Mouse (Mus musculus) forebrain, embryonic 16.5 days (tissue): ENCODE measurements around the gene Myh9. TPM values are rescaled to one million over a fixed set of nuclear protein-coding genes. Genes with fewer than 3 reads are reported as not detected.

Source experiments
- ATAC-seq: fragments of 200-750 bp; cut with Nextera tagmentation; 2 replicates; pipeline ENCODE4 v1.8.0; 2017; ENCODE audit warnings: mild to moderate bottlenecking, moderate library complexity
- H3K27ac ChIP-seq: fragments of 300-500 bp; sonication (generic); 2 replicates; pipeline ENCODE4 v1.5.1; 2014; ENCODE audit warnings: low read length, control low read depth
- H3K27me3 ChIP-seq: fragments of 300-500 bp; sonication (generic); replicated peaks from 2 replicates; pipeline ENCODE4 v1.6.1; 2014; ENCODE audit warnings: low read length; ENCODE audit not compliant: control insufficient read depth, insufficient read depth
- H3K36me3 ChIP-seq: fragments of 300-500 bp; sonication (generic); 2 replicates; pipeline ENCODE4 v1.6.1; 2014; ENCODE audit not compliant: control insufficient read depth, insufficient read depth
- H3K4me1 ChIP-seq: fragments of 300-500 bp; sonication (generic); replicated peaks from 2 replicates; pipeline ENCODE4 v1.6.1; 2014; ENCODE audit warnings: low read length; ENCODE audit not compliant: control insufficient read depth, insufficient read depth
- H3K4me2 ChIP-seq: fragments of 300-500 bp; sonication (generic); 2 replicates; pipeline ENCODE4 v1.6.1; 2014; ENCODE audit warnings: mild to moderate bottlenecking, low read length, control low read depth
- H3K4me3 ChIP-seq: fragments of 300-500 bp; sonication (generic); replicated peaks from 2 replicates; pipeline ENCODE4 v1.5.1; 2014; ENCODE audit warnings: mild to moderate bottlenecking, low read length, control low read depth
- H3K9ac ChIP-seq: fragments of 300-500 bp; sonication (generic); replicated peaks from 2 replicates; pipeline ENCODE4 v1.6.1; 2014; ENCODE audit warnings: low read depth, low read length, control low read depth
- H3K9me3 ChIP-seq: fragments of 300-500 bp; sonication (generic); 2 replicates; pipeline ENCODE4 v1.6.1; 2016; ENCODE audit warnings: low read length; ENCODE audit not compliant: control insufficient read depth
- WGBS: fragments of 180-500 bp; shearing (Covaris S2); extraction: QIAGEN DNeasy Blood & Tissue Kit; methylation state at CpG from one replicate; pipeline ENCODE4 v1.1.7; 2014; 5-methylcytosine and 5-hydroxymethylcytosine counted together
- polyA plus RNA-seq: library from polyadenylated mRNA; unstranded; fragments of >200 nt; fragmentation: Nextera tagmentation; extraction: Ambion mirVana; gene quantifications from 2 replicates; pipeline ENCODE4 v1.2.1, GENCODE M21; 2015

The Myh9 gene
- polyA plus RNA-seq, 1 experiment from 2014 or later = 13.6 TPM

GRCm38 (mm10) chr15:77882797-77883696 is 41.1 kb upstream of the Myh9 start:
- Histone ChIP-seq H3K4me1 (no peaks in the 10 kb centered on the region), H3K27me3 (no peaks in the 10 kb centered on the region), H3K4me2 (no peak overlapping the region), H3K4me3 (no peak overlapping the region), H3K9ac (no peak overlapping the region), H3K36me3 (no peaks in the 10 kb centered on the region), H3K9me3 (no peaks in the 10 kb centered on the region), H3K27ac (no peak overlapping the region)
- 21% methylated on average over 16 of the region's 17 CpGs for WGBS
- ATAC-seq = no peak

- H3K9me3 ChIP-seq = no peaks in the 10 kb centered on the region
- ATAC-seq = no peak
- H3K36me3 ChIP-seq = no peaks in the 10 kb centered on the region
- H3K27me3 ChIP-seq = no peaks in the 10 kb centered on the region
- H3K4me3 ChIP-seq = no peak overlapping the region
- no peak overlapping the region for H3K27ac ChIP-seq
- H3K4me2 ChIP-seq = no peak overlapping the region
- H3K9ac ChIP-seq = no peak overlapping the region
- no peaks in the 10 kb centered on the region for H3K4me1 ChIP-seq
- WGBS = 64% methylated on average over 6 of the region's 6 CpGs
Observed at GRCm38 (mm10) chr15:77882297-77882696, 40.3 kb upstream of the Myh9 start.

GRCm38 (mm10) chr15:77881698-77882097 is 39.7 kb upstream of the Myh9 start:
- ATAC-seq = no peak
- no peaks in the 10 kb centered on the region for H3K27me3 ChIP-seq
- H3K4me2 ChIP-seq = no peak overlapping the region
- 69% methylated on average over 5 of the region's 5 CpGs for WGBS
- H3K9me3 ChIP-seq = no peaks in the 10 kb centered on the region
- no peak overlapping the region for H3K4me3 ChIP-seq
- no peaks in the 10 kb centered on the region for H3K4me1 ChIP-seq
- H3K36me3 ChIP-seq = no peaks in the 10 kb centered on the region
- H3K27ac ChIP-seq = no peak overlapping the region
- H3K9ac ChIP-seq = no peak overlapping the region

- no peak overlapping the region for H3K27ac ChIP-seq
- H3K4me1 ChIP-seq = no peaks in the 10 kb centered on the region
- H3K4me3 ChIP-seq = no peak overlapping the region
- H3K9me3 ChIP-seq = no peaks in the 10 kb centered on the region
- WGBS = 89% methylated on average over 5 of the region's 5 CpGs
- H3K9ac ChIP-seq = no peak overlapping the region
- no peaks in the 10 kb centered on the region for H3K36me3 ChIP-seq
- H3K27me3 ChIP-seq = no peaks in the 10 kb centered on the region
- ATAC-seq = no peak
- no peak overlapping the region for H3K4me2 ChIP-seq
Observed at GRCm38 (mm10) chr15:77880738-77881137, 38.8 kb upstream of the Myh9 start.

- no peak for ATAC-seq
- no peak overlapping the region for H3K4me2 ChIP-seq
- no peaks in the 10 kb centered on the region for H3K4me1 ChIP-seq
- H3K9ac ChIP-seq = no peak overlapping the region
- H3K9me3 ChIP-seq = no peaks in the 10 kb centered on the region
- 82% methylated on average over 3 of the region's 3 CpGs for WGBS
- H3K4me3 ChIP-seq = no peak overlapping the region
- no peaks in the 10 kb centered on the region for H3K27me3 ChIP-seq
- no peaks in the 10 kb centered on the region for H3K36me3 ChIP-seq
- no peak overlapping the region for H3K27ac ChIP-seq
Observed at GRCm38 (mm10) chr15:77879756-77880155, 37.8 kb upstream of the Myh9 start.

- no peaks in the 10 kb centered on the region for H3K4me1 ChIP-seq
- no peak overlapping the region for H3K4me2 ChIP-seq
- 69% methylated on average over 2 of the region's 2 CpGs for WGBS
- H3K9me3 ChIP-seq = no peaks in the 10 kb centered on the region
- H3K36me3 ChIP-seq = no peaks in the 10 kb centered on the region
- no peak overlapping the region for H3K27ac ChIP-seq
- no peak for ATAC-seq
- no peak overlapping the region for H3K4me3 ChIP-seq
- H3K27me3 ChIP-seq = no peaks in the 10 kb centered on the region
- no peak overlapping the region for H3K9ac ChIP-seq
Observed at GRCm38 (mm10) chr15:77877209-77877608, 35.2 kb upstream of the Myh9 start.

- H3K9me3 ChIP-seq = no peaks in the 10 kb centered on the region
- no peaks in the 10 kb centered on the region for H3K4me1 ChIP-seq
- no peak overlapping the region for H3K9ac ChIP-seq
- no peak overlapping the region for H3K4me3 ChIP-seq
- H3K27me3 ChIP-seq = no peaks in the 10 kb centered on the region
- H3K36me3 ChIP-seq = no peaks in the 10 kb centered on the region
- WGBS = 84% methylated on average over 3 of the region's 3 CpGs
- no peak overlapping the region for H3K4me2 ChIP-seq
- no peak for ATAC-seq
- no peak overlapping the region for H3K27ac ChIP-seq
Observed at GRCm38 (mm10) chr15:77876716-77877115, 34.7 kb upstream of the Myh9 start.

GRCm38 (mm10) chr15:77875953-77876352 is 34.0 kb upstream of the Myh9 start:
- no peak overlapping the region for H3K27ac ChIP-seq
- H3K9me3 ChIP-seq = no peaks in the 10 kb centered on the region
- H3K27me3 ChIP-seq = no peaks in the 10 kb centered on the region
- H3K4me2 ChIP-seq = no peak overlapping the region
- no peak overlapping the region for H3K9ac ChIP-seq
- H3K36me3 ChIP-seq = no peaks in the 10 kb centered on the region
- ATAC-seq = no peak
- whole genome bisulfite sequencing = 96% methylated on average over 6 of the region's 6 CpGs
- no peaks in the 10 kb centered on the region for H3K4me1 ChIP-seq
- H3K4me3 ChIP-seq = no peak overlapping the region

GRCm38 (mm10) chr15:77874807-77875206 is 32.8 kb upstream of the Myh9 start:
- no peak overlapping the region for H3K4me3 ChIP-seq
- H3K36me3 ChIP-seq = no peaks in the 10 kb centered on the region
- no peak overlapping the region for H3K4me2 ChIP-seq
- ATAC-seq = no peak
- no peak overlapping the region for H3K27ac ChIP-seq
- H3K27me3 ChIP-seq = no peaks in the 10 kb centered on the region
- H3K9me3 ChIP-seq = no peaks in the 10 kb centered on the region
- 93% methylated on average over 9 of the region's 9 CpGs for WGBS
- H3K9ac ChIP-seq = no peak overlapping the region
- no peaks in the 10 kb centered on the region for H3K4me1 ChIP-seq
